In genomic region chr10:97250167-97250566, GRCm38 (mm10) we compare ENCODE assay signal across 22 mouse cellular contexts.
DNase-seq lines count a peak whose midpoint lies in the region; ATAC-seq lines count a peak whose summit lies in the region.
"Had no signal": no experiment of that assay in that cellular context is flagged by ENCODE, and none has a peak within 500 bp of the region (broad histone marks: within the 10 kb centered on the region; RNA-seq: fewer than 3 reads in every experiment).

No protein-coding gene starts in this region.

- H3K4me1 ChIP-seq in hindbrain, embryonic 11.5 days (replicated peaks; ENCODE audit: control insufficient read depth, insufficient read depth, low read length): no peaks in the 10 kb centered on the region
- peaks cover 13% of the 10 kb centered on the region for H3K4me1 ChIP-seq in hindbrain, embryonic 10.5 days (replicated peaks)
- peaks cover 15% of the 10 kb centered on the region for H3K4me1 ChIP-seq in midbrain, embryonic 11.5 days (ENCODE audit: control insufficient read depth, insufficient read depth, low read length)
- H3K4me1 ChIP-seq: embryonic facial prominence, embryonic 12.5 days; neural tube, embryonic 15.5 days; stomach, embryonic 15.5 days had no signal

- peak; percentile 9 for DNase-seq in embryo, embryonic 10.5 days (ENCODE audit: low spot score)
- DNase-seq in embryo, embryonic 10 days (ENCODE audit: low spot score): no peak
- DNase-seq in hindbrain, embryonic 11.5 days (ENCODE audit: low spot score): peak; percentile 25
- no peak for DNase-seq in hindbrain, embryonic 10.5 days (ENCODE audit: low spot score)
- DNase-seq in midbrain, embryonic 11.5 days (ENCODE audit: low spot score, missing footprints): peak; percentile 89
- no peak for DNase-seq in c-Kit-positive CD71-positive TER-119-positive erythroid progenitor cells, embryonic 14.5 days (ENCODE audit: low spot score)
- no peak for DNase-seq in cerebellum, postnatal 14 days
- DNase-seq: adrenal gland, adult 8-10 months; cerebellum, adult 8-10 months; gastrocnemius, postnatal 36 days; kidney, adult 8-10 months; kidney, postnatal 14 days; layer of hippocampus, postnatal 36 days; lung, adult 18-20 months; lung, postnatal 10 days; right cerebral cortex, adult 18-20 months; thymus, postnatal 36 days had no signal

- no peaks in the 10 kb centered on the region for H3K36me3 ChIP-seq in hindbrain, embryonic 11.5 days (ENCODE audit: control insufficient read depth, insufficient read depth, low read length)
- H3K36me3 ChIP-seq in hindbrain, embryonic 10.5 days: no peaks in the 10 kb centered on the region
- H3K36me3 ChIP-seq in midbrain, embryonic 11.5 days (ENCODE audit: control insufficient read depth, insufficient read depth, low read length): no peaks in the 10 kb centered on the region
- H3K36me3 ChIP-seq: embryonic facial prominence, embryonic 12.5 days; forebrain, embryonic 12.5 days; neural tube, embryonic 15.5 days; stomach, embryonic 15.5 days had no signal

- H3K27me3 ChIP-seq in hindbrain, embryonic 11.5 days (ENCODE audit: control insufficient read depth, insufficient read depth, low read length): no peaks in the 10 kb centered on the region
- H3K27me3 ChIP-seq in hindbrain, embryonic 10.5 days (ENCODE audit: insufficient read depth, poor library complexity, severe bottlenecking): no peaks in the 10 kb centered on the region
- no peaks in the 10 kb centered on the region for H3K27me3 ChIP-seq in midbrain, embryonic 11.5 days (ENCODE audit: control insufficient read depth, insufficient read depth, low read length)
- H3K27me3 ChIP-seq: embryonic facial prominence, embryonic 12.5 days; forebrain, embryonic 12.5 days; neural tube, embryonic 15.5 days; stomach, embryonic 15.5 days had no signal

- peak; percentile 73 for ATAC-seq in hindbrain, embryonic 11.5 days (ENCODE audit: low FRiP score)
- peak; percentile 89 for ATAC-seq in midbrain, embryonic 11.5 days (ENCODE audit: low FRiP score)
- ATAC-seq: activated CD4-positive, CD25-positive, alpha-beta regulatory T cell, adult 4 months had no signal

- no peak overlapping the region for H3K9ac ChIP-seq in hindbrain, embryonic 11.5 days (ENCODE audit: low read depth, low read length)
- H3K9ac ChIP-seq in midbrain, embryonic 11.5 days (ENCODE audit: low read length): no peak overlapping the region
- H3K9ac ChIP-seq: embryonic facial prominence, embryonic 12.5 days; forebrain, embryonic 12.5 days; neural tube, embryonic 15.5 days; stomach, embryonic 15.5 days had no signal

- H3K4me2 ChIP-seq in hindbrain, embryonic 11.5 days (replicated peaks; ENCODE audit: low read depth, low read length): no peak overlapping the region
- no peak overlapping the region for H3K4me2 ChIP-seq in midbrain, embryonic 11.5 days
- H3K4me2 ChIP-seq: embryonic facial prominence, embryonic 12.5 days; forebrain, embryonic 12.5 days; neural tube, embryonic 15.5 days; stomach, embryonic 15.5 days had no signal

- 63% methylated on average over 2 of the region's 2 CpGs for WGBS in hindbrain, embryonic 11.5 days
- 58% methylated on average over 2 of the region's 2 CpGs for WGBS in hindbrain, embryonic 10.5 days
- WGBS in midbrain, embryonic 11.5 days: 8% methylated on average over 2 of the region's 2 CpGs

- no peak overlapping the region; the same call in 1 of the 2 replicates for H3K27ac ChIP-seq in hindbrain, embryonic 11.5 days (ENCODE audit: low read depth, low read length)
- no peak overlapping the region for H3K27ac ChIP-seq in hindbrain, embryonic 10.5 days
- H3K27ac ChIP-seq in midbrain, embryonic 11.5 days (ENCODE audit: low read depth, low read length): peak overlapping the region; percentile 20; the same call in 1 of the 2 replicates
- H3K27ac ChIP-seq: embryonic facial prominence, embryonic 12.5 days; forebrain, embryonic 12.5 days; neural tube, embryonic 15.5 days; stomach, embryonic 15.5 days had no signal

- no peaks in the 10 kb centered on the region for H3K9me3 ChIP-seq in hindbrain, embryonic 11.5 days (ENCODE audit: control insufficient read depth, low read length)
- no peaks in the 10 kb centered on the region for H3K9me3 ChIP-seq in hindbrain, embryonic 10.5 days
- no peaks in the 10 kb centered on the region for H3K9me3 ChIP-seq in midbrain, embryonic 11.5 days (ENCODE audit: control insufficient read depth, low read length)
- H3K9me3 ChIP-seq: embryonic facial prominence, embryonic 12.5 days; forebrain, embryonic 12.5 days; neural tube, embryonic 15.5 days; stomach, embryonic 15.5 days had no signal

- H3K4me3 ChIP-seq in hindbrain, embryonic 11.5 days (ENCODE audit: low read depth, low read length): no peak overlapping the region
- no peak overlapping the region for H3K4me3 ChIP-seq in hindbrain, embryonic 10.5 days
- H3K4me3 ChIP-seq in midbrain, embryonic 11.5 days (ENCODE audit: low read depth, low read length): no peak overlapping the region
- H3K4me3 ChIP-seq: embryonic facial prominence, embryonic 12.5 days; forebrain, embryonic 12.5 days; neural tube, embryonic 15.5 days; stomach, embryonic 15.5 days had no signal

Comparison
In these comparisons a context has a peak if more than half of its experiments do, and no peak if none do; other contexts are left out.
1. DNase-seq: peak in embryo, embryonic 10.5 days (single experiment), hindbrain, embryonic 11.5 days (single experiment) and midbrain, embryonic 11.5 days (single experiment); none in embryo, embryonic 10 days (single experiment), hindbrain, embryonic 10.5 days (single experiment), c-Kit-positive CD71-positive TER-119-positive erythroid progenitor cells, embryonic 14.5 days (single experiment) and cerebellum, postnatal 14 days (0 of 2).